Mouse (Mus musculus): ENCODE measurements around the gene Galnt13.
"Not testable (repeated sequence)": the region's sequence is repeated elsewhere in the genome, so short reads cannot be mapped to it uniquely, and the experiment has no call there.

Gene Galnt13

GRCm38 (mm10) chr2:54435937-54436735, at the start of gene Galnt13:
Gene Galnt13, plus strand, starts transcription at chr2:54436317.
- DNase-seq (ENCODE audit: low spot score): no peak

GRCm38 (mm10) chr2:54431060-54431459, 5.1 kb upstream of the Galnt13 start:
- no peak for DNase-seq (ENCODE audit: low spot score)

GRCm38 (mm10) chr2:54435380-54435779, 737 bp upstream of the Galnt13 start:
- no peak for DNase-seq (ENCODE audit: low spot score)

- DNase-seq (ENCODE audit: low spot score): no peak
Measured at GRCm38 (mm10) chr2:54436736-54437500, 801 bp downstream of the Galnt13 start.

- DNase-seq (ENCODE audit: low spot score): no peak
Measured at GRCm38 (mm10) chr2:54437501-54437830, 1.3 kb downstream of the Galnt13 start.

- DNase-seq (ENCODE audit: low spot score): no peak
Measured at GRCm38 (mm10) chr2:54442734-54443500, 6.8 kb downstream of the Galnt13 start.

- no peak for DNase-seq (ENCODE audit: low spot score)
Measured at GRCm38 (mm10) chr2:54483426-54483825, 47.3 kb downstream of the Galnt13 start.

GRCm38 (mm10) chr2:54522989-54523388, 86.9 kb downstream of the Galnt13 start:
- no peak for DNase-seq (ENCODE audit: low spot score)

- DNase-seq (ENCODE audit: low spot score): no peak
Measured at GRCm38 (mm10) chr2:54527073-54527472, 91.0 kb downstream of the Galnt13 start.

GRCm38 (mm10) chr2:54558357-54559153, 122.4 kb downstream of the Galnt13 start:
- DNase-seq (ENCODE audit: low spot score): no peak

- no peak for DNase-seq (ENCODE audit: low spot score)
Measured at GRCm38 (mm10) chr2:54565068-54565467, 129.0 kb downstream of the Galnt13 start.

- DNase-seq (ENCODE audit: low spot score): no peak
Measured at GRCm38 (mm10) chr2:54567186-54567585, 131.1 kb downstream of the Galnt13 start.

- no peak for DNase-seq (ENCODE audit: low spot score)
Measured at GRCm38 (mm10) chr2:54567632-54568031, 131.5 kb downstream of the Galnt13 start.

- not testable (repeated sequence) for DNase-seq (ENCODE audit: low spot score)
Measured at GRCm38 (mm10) chr2:54713817-54714216, 277.7 kb downstream of the Galnt13 start.

- no peak for DNase-seq (ENCODE audit: low spot score)
Measured at GRCm38 (mm10) chr2:54751232-54751631, 315.1 kb downstream of the Galnt13 start.

- no peak for DNase-seq (ENCODE audit: low spot score)
Measured at GRCm38 (mm10) chr2:54759781-54760180, 323.7 kb downstream of the Galnt13 start.

GRCm38 (mm10) chr2:54778790-54779273, 342.7 kb downstream of the Galnt13 start:
- no peak for DNase-seq (ENCODE audit: low spot score)

GRCm38 (mm10) chr2:54813670-54814256, 377.6 kb downstream of the Galnt13 start:
- no peak for DNase-seq (ENCODE audit: low spot score)

- DNase-seq (ENCODE audit: low spot score): no peak
Measured at GRCm38 (mm10) chr2:54841245-54841644, 405.1 kb downstream of the Galnt13 start.

- no peak for DNase-seq (ENCODE audit: low spot score)
Measured at GRCm38 (mm10) chr2:54906282-54907060, 470.4 kb downstream of the Galnt13 start.

All from MN1 (cell line).